Mouse (Mus musculus) granulocyte monocyte progenitor cell, adult 5-6 weeks (primary cell): Measurements from ENCODE around the gene Arid3a. TPM values are rescaled to one million over a fixed set of nuclear protein-coding genes. Genes with fewer than 3 reads are reported as not detected.
"Not testable (repeated sequence)": the region's sequence is repeated elsewhere in the genome, so short reads cannot be mapped to it uniquely, and the experiment has no call there.

Experiments
- ATAC-seq: replicated peaks from 2 replicates; pipeline ENCODE4 v1.8.0; 2016; ENCODE audit warnings: mild to moderate bottlenecking, moderate TSS enrichment, inconsistent platforms; ENCODE audit not compliant: poor library complexity, severe bottlenecking
- total RNA-seq, 2 experiments: library from RNA; stranded (forward) in 1 of 2; stranded (reverse) in 1 of 2; fragments of 200-712, 200-1000 nt in 1 of 2; fragments of >200 nt in 1 of 2; fragmentation: Nextera tagmentation in 1 of 2; gene quantifications; 2 replicates each; pipeline ENCODE4 v1.2.3; 2014 to 2017

Arid3a gene
- total RNA-seq (2014; fragmentation: Nextera tagmentation) (21.2 and 22.5 TPM in 2 replicates), total RNA-seq (2017) (32.4 and 36.7 TPM in 2 replicates)

DNA sequence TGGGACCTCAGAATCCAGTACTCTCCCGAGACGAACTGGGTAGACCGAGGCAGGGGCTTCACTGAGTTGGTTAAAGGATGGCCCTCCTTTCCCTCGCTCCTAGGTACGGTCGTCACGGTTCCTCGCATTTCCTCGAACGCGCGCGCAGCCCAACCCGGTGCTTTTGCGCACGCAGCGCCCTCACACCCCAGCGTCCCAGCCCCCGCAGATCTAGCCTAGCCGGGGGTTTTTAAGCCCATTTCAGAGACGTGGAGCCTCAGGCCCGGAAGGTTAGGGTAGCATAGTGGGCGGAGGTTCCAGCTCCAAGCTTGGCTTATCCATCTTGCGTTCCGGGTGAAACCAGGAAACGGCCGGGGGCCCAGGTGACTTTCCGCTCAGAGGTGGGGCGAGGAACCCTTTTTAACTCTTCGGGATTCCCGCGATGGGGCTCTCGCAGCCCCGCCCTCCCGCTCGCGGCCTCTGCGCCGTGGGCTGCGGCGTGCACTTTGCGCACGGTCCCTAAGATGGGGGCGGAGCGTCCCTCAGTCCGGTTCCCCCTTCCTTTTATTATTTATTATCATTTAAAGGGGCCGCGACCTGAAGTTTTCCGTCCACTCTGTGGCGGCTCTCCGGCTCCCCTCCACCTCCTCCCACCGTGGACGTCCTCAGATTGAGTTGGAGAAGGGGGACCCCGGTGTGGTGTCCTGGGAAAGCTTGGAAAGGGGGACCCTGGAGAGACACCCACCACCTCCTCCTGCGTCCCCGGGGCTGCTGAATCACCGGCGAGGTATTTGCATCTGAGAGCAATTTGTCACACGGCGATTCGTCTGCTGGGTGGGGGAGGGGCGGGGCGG lies at the start of gene Arid3a:
TSS of gene Arid3a (plus strand) at position 553 of the 833 bp plus-strand sequence.
- peak; percentile 65 for ATAC-seq

DNA sequence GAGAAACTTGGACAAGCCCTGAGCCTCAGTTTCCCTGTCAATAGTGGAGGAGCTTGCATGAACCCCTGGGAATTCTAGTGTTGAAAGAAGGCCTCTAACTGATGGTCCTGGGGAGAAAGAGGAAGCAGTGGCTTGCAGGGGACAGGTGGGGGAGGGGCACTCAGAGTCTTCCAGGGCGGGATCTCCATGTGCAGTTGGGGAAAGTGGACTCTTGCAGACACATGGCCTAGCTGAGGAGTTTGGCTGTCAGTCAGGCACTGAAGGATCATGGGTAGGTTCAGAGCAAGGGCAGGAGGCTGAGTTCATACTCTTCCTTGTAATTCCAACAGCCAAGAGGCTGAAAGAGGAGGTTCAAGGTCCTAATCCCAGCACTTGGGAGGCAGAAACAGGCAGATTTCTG lies 49.7 kb upstream of the Arid3a start:
- peak; percentile 33 for ATAC-seq

DNA sequence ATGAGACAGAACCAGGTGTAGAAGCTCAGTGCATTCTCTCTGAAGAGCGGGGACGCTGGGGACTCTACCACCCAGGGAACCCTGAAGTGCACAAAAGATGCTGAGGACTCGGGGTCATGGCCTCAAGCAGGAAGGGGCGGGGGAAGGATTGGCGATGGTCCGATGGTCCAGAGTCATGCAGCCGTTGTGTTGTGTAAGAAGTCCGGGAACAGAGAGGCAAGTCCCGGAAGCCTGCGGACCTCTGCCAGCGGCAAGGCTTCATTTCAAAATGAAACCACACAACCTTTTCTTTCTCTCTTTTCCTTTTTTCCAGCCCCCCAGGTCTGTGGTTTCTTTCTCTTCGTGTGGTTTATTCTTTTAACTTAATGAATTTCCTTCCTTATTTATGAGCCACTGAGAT lies 49.1 kb upstream of the Arid3a start:
- ATAC-seq, result peak; percentile 66

GRCm38 (mm10) chr10:79879527-79879926 lies 47.3 kb upstream of the Arid3a start:
- ATAC-seq, result 0 out of 2 replicates have a peak, but pooled peaks have one; percentile 7

DNA sequence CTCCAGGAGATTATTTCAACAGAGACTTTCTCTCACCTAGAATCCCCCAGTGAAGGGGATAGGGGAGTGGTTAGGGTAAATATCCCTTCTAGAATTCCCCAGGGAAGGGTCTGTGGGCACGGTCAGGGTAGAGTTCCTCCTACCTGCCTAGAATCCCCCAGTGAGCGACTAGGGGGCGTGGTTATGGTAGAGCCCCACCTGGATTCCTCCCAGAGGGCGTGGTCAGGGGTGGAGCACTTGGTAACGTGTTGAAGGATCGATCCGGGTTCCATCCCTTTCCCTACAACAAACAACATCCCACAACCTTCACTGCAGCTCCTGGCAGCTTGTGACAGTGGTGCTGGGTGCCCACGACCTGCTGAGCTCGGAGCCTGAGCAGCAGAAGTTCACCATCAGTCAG lies 46.1 kb upstream of the Arid3a start:
- peak; percentile 6; the same call in 1 of the 2 replicates for ATAC-seq

- ATAC-seq, result no peak
Observed at GRCm38 (mm10) chr10:79881981-79882380, 44.9 kb upstream of the Arid3a start.

DNA sequence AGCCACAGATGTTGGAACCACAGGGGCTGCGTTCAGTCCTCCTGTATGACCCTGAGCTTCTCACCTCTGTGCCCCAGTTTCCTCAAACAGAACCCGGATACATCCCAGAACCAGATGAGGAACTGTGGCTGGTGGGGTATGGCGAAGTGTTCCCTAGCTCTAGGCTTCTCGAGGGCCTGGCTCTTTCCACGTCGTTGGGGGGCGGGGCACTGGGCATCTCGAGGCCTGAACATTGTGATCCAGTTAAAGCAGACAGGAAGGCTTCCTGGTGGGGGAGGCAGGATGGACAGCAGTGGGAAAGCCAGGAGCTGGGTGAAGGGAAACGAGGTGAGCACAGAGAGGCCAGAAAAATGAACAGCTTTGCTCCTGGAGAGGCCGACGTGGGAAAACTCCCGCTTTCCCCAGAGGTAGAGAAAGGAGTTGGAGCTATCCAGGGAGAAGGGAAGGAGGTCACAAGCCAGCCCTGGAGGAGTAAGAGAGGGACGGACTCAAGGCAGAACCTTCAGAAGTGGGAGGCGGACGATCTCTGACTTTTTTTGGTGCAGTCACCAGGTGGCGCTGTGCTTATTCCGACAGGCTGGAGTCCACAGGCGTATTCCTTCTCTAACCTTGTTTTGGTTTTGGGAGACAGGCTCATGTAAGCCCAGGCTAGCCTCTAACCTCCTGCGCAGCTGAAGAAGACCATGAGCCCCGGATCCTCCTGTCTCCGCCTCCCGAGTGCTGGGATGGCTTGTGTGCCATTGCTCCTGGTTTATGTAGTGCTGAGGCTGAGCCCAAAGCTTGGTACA lies 43.4 kb upstream of the Arid3a start:
- peak; percentile 21 for ATAC-seq

GRCm38 (mm10) chr10:79884446-79884845 lies 42.4 kb upstream of the Arid3a start:
- peak; percentile 46 for ATAC-seq

DNA sequence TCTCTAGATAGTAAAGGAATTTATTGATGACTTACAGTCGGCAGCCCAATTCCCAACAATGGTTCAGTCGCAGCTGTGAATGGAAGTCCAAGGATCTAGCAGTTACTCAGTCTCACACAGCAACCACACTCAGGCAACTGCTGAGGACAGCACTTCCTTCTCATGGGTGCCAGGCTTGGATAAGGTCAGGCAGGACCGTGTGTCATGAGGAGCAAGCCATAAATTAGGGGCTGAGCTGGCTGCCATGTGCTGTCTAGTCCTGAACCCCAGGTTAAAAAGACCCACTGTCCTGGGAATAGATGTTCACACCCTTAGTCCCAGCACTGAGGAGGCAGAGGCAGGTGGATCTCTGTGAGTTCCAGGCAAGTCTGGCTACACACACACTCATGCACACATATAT lies 41.9 kb upstream of the Arid3a start:
- ATAC-seq, result not testable (repeated sequence)

DNA sequence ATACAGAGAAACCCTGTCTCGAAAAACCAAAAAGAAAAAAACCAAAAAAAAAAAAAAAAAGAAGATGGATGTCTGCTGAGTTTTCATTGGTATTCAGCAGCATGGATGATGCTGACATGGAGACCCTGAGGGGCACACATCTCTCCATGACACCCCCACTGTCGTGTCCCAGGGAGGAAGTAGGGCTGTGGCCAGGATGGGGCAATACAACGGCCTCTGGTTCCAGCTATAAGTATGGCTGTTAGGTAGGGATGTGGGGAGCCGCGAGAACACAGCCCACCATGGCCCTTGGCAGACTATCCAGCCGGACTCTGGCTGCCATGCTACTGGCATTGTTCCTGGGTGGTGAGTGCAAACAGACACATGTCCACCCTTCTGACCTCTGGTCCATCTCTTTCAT lies 40.8 kb upstream of the Arid3a start, which contains the start of gene Elane:
TSS of gene Elane (plus strand) at position 194 of the 400 bp plus-strand sequence.
- ATAC-seq, result peak; percentile 67

DNA sequence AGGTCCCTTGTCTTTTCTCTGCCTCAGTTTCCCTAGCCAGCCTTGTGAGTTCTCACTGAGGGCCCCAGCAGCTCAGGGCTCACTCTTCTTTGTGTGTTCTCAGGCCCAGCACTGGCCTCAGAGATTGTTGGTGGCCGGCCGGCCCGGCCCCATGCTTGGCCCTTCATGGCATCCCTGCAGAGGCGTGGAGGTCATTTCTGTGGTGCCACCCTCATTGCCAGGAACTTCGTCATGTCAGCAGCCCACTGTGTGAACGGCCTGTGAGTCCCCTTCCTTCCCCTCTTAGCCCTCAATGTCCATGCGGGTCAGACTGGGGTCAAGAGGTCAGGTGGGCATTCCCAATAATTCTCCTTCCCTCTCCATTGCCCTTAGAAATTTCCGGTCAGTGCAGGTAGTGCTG lies 40.2 kb upstream of the Arid3a start:
- no peak for ATAC-seq

DNA sequence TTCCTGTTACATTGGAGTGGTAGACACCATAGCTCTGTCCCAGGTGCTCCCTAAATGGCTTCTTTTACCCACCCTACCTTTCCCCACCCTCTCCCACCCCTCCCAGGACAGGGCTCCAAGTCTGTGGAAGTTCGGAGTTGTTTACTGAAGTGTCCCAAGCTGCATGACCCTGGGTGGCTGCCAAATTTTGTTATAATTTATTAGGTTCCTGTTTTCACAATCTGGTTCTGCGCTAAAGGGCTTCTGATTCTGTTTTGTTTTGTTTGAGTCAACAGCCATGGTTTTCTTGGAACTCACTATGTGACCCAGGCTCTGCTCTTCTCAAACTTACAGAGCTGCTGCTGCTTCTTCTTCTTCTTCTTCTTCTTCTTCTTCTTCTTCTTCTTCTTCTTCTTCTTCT lies 37.5 kb upstream of the Arid3a start:
- ATAC-seq, result no peak

GRCm38 (mm10) chr10:79890670-79891069 lies 36.2 kb upstream of the Arid3a start, which contains the start of gene Cfd:
Gene Cfd, plus strand, starts transcription at chr10:79890853.
- ATAC-seq, result no peak

- peak; percentile 56 for ATAC-seq
Observed at GRCm38 (mm10) chr10:79892451-79893118, 34.3 kb upstream of the Arid3a start.

- no peak for ATAC-seq
Observed at GRCm38 (mm10) chr10:79896306-79896705, 30.5 kb upstream of the Arid3a start.

- ATAC-seq, result peak; percentile 18; the same call in 1 of the 2 replicates
Observed at GRCm38 (mm10) chr10:79896814-79897213, 30.0 kb upstream of the Arid3a start.

GRCm38 (mm10) chr10:79897316-79898245 lies 29.3 kb upstream of the Arid3a start:
- 0 out of 2 replicates have a peak, but pooled peaks have one; percentile 6 for ATAC-seq

GRCm38 (mm10) chr10:79900951-79901410 lies 25.9 kb upstream of the Arid3a start:
- peak; percentile 38; the same call in 1 of the 2 replicates for ATAC-seq

- ATAC-seq, result no peak
Observed at GRCm38 (mm10) chr10:79906712-79907111, 20.1 kb upstream of the Arid3a start.
